In genomic region chr12:37306956-37307466, GRCm38 (mm10) we compare ENCODE assay signal across 21 mouse cellular contexts.
"Had no signal": no experiment of that assay in that cellular context is flagged by ENCODE, and none has a peak within 500 bp of the region (broad histone marks: within the 10 kb centered on the region; RNA-seq: fewer than 3 reads in every experiment).

No protein-coding gene starts in this region.

- H3K9me3 ChIP-seq: intestine, embryonic 15.5 days; midbrain, embryonic 10.5 days; midbrain, embryonic 13.5 days; neural tube, embryonic 13.5 days had no signal

- H3K4me2 ChIP-seq: intestine, embryonic 15.5 days; lung, embryonic 14.5 days; midbrain, embryonic 13.5 days; neural tube, embryonic 13.5 days had no signal

- H3K4me1 ChIP-seq: intestine, embryonic 15.5 days; midbrain, embryonic 10.5 days; midbrain, embryonic 13.5 days; neural tube, embryonic 13.5 days had no signal

- DNase-seq: kidney, adult 11 months; kidney, postnatal 14 days; layer of hippocampus, postnatal 36 days; liver, postnatal 0 days; lung, embryonic 14.5 days; right cerebral cortex, adult 18-20 months; right cerebral cortex, postnatal 14 days; spleen, adult 18-20 months; thymus, adult 18-20 months; thymus, postnatal 36 days had no signal

- H3K36me3 ChIP-seq: intestine, embryonic 15.5 days; midbrain, embryonic 10.5 days; midbrain, embryonic 13.5 days; neural tube, embryonic 13.5 days had no signal

- ATAC-seq: intestine, embryonic 15.5 days; liver, postnatal 0 days; lung, postnatal 0 days; midbrain, embryonic 13.5 days; midbrain, embryonic 16.5 days had no signal

- H3K27me3 ChIP-seq: intestine, embryonic 15.5 days; midbrain, embryonic 13.5 days; neural tube, embryonic 13.5 days had no signal

- H3K27ac ChIP-seq: intestine, embryonic 15.5 days; layer of hippocampus, adult 2 months; left cerebral cortex, adult 2 months; liver, embryonic 14.5 days; macrophage; midbrain, embryonic 10.5 days; midbrain, embryonic 13.5 days; neural tube, embryonic 13.5 days had no signal

- H3K4me3 ChIP-seq: intestine, embryonic 15.5 days; layer of hippocampus, adult 2 months; left cerebral cortex, adult 2 months; midbrain, embryonic 10.5 days; midbrain, embryonic 13.5 days; myocyte; neural tube, embryonic 13.5 days had no signal

- H3K9ac ChIP-seq: intestine, embryonic 15.5 days; liver, embryonic 14.5 days; liver, postnatal 0 days; lung, embryonic 14.5 days; midbrain, embryonic 13.5 days; neural tube, embryonic 13.5 days had no signal
